Mouse (Mus musculus): ENCODE results near the gene Ghrh.

DNA sequence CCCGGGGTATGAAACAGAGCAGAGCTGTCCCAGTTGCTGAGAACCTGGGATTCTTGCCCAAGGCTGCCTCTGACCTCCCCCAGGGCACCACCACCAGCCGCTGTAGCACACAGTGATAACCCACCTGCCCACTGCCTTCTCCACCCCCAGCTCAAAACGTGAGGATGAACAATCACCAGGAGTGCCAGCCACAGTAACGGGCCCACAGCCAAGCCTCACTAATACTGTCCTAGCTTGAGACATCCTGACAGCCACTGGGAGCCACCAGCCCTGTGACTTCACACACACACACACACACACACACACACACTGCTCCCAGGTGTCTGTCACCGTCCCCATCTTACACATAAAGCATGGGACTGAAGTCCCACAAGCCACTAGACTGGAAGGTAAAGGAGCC, 48.1 kb upstream of the Ghrh start:
- no peak for TF ChIP-seq UBTF (IDR thresholded peaks at IDR 0.05; ENCODE audit: low read depth, low read length)
- TF ChIP-seq RCOR1 (conservative IDR thresholded peaks at IDR 0.05; ENCODE audit: low read depth, low read length): no peak
- TF ChIP-seq CTCF (conservative IDR thresholded peaks at IDR 0.05 in 1 of 2, IDR thresholded peaks at IDR 0.05 in 1 of 2; ENCODE audit: low read depth in 2 of 2, low read length in 2 of 2): no peak
- no peak for TF ChIP-seq GABPA (IDR thresholded peaks at IDR 0.05; ENCODE audit: insufficient replicate concordance, low read depth, low read length)
- TF ChIP-seq POLR2A (IDR thresholded peaks at IDR 0.05; ENCODE audit: low read depth, low read length): no peak
- no peak for TF ChIP-seq EP300 (IDR thresholded peaks at IDR 0.05; ENCODE audit: low read length)
- TF ChIP-seq MAX (IDR thresholded peaks at IDR 0.05; ENCODE audit: low read length): no peak
- TF ChIP-seq ZKSCAN1 (IDR thresholded peaks at IDR 0.05; ENCODE audit: borderline replicate concordance, low read depth, low read length): no peak
- no peak for TF ChIP-seq BHLHE40 (IDR thresholded peaks at IDR 0.05; ENCODE audit: low read depth, low read length)

Measured in CH12.LX (cell line).